Mouse (Mus musculus): Measurements from ENCODE around the gene Spock3. TPM values are rescaled to one million over a fixed set of nuclear protein-coding genes. Genes with fewer than 3 reads are reported as not detected.

The Spock3 gene
- polyA plus RNA-seq (2014; fragmentation: Nextera tagmentation; extraction: Ambion mirVana), result 16.7 and 19.7 TPM in 2 replicates

GRCm38 (mm10) chr8:62950709-62951108, at the start of gene Spock3:
Gene Spock3, plus strand, starts transcription at chr8:62951009.
- H3K4me1 ChIP-seq (ENCODE audit: control insufficient read depth, insufficient read depth, low read length), result 0 out of 2 replicates have a peak, but pooled peaks cover 2% of the 10 kb centered on the region
- H3K4me3 ChIP-seq (ENCODE audit: low read depth, low read length), result peak within 1 kb of the TSS; percentile 55
- WGBS, result 33% methylated on average over 2 of the region's 2 CpGs

GRCm38 (mm10) chr8:62951173-62952134, 645 bp downstream of the Spock3 start:
- Histone ChIP-seq H3K4me1 (ENCODE audit: control insufficient read depth, insufficient read depth, low read length) (0 out of 2 replicates have a peak, but pooled peaks cover 2% of the 10 kb centered on the region), H3K27me3 (ENCODE audit: control insufficient read depth, insufficient read depth, low read length) (no peaks in the 10 kb centered on the region), H3K4me3 (ENCODE audit: low read depth, low read length) (peak overlapping the region; percentile 55), H3K27ac (ENCODE audit: low read length) (no peak overlapping the region), H3K9ac (replicated peaks; ENCODE audit: low read depth, low read length) (peak overlapping the region; percentile 36; the same call in 1 of the 2 replicates), H3K36me3 (ENCODE audit: control insufficient read depth, insufficient read depth, low read length) (no peaks in the 10 kb centered on the region), H3K4me2 (replicated peaks; ENCODE audit: low read depth, low read length) (peak overlapping the region; percentile 95), H3K9me3 (ENCODE audit: control insufficient read depth, low read depth, low read length) (no peaks in the 10 kb centered on the region)
- under 1% methylated on average over 43 of the region's 50 CpGs for WGBS
- peak; percentile 89 for ATAC-seq (ENCODE audit: insufficient number of reproducible peaks, insufficient read depth, low FRiP score, low read depth)

More at GRCm38 (mm10) chr8:62950709-62951108, at the start of gene Spock3:
- Histone ChIP-seq H3K36me3 (ENCODE audit: control insufficient read depth, insufficient read depth, low read length) (no peaks in the 10 kb centered on the region), H3K27me3 (ENCODE audit: control insufficient read depth, insufficient read depth, low read length) (no peaks in the 10 kb centered on the region), H3K9me3 (ENCODE audit: control insufficient read depth, low read depth, low read length) (no peaks in the 10 kb centered on the region), H3K9ac (replicated peaks; ENCODE audit: low read depth, low read length) (peak within 1 kb of the TSS; percentile 36; the same call in 1 of the 2 replicates), H3K27ac (ENCODE audit: low read length) (no peak within 1 kb of the TSS), H3K4me2 (replicated peaks; ENCODE audit: low read depth, low read length) (peak within 1 kb of the TSS; percentile 95)
- no peak for ATAC-seq (ENCODE audit: insufficient number of reproducible peaks, insufficient read depth, low FRiP score, low read depth)

GRCm38 (mm10) chr8:62952481-62952880, 1.7 kb downstream of the Spock3 start:
- WGBS, result 13% methylated on average over 3 of the region's 3 CpGs
- Histone ChIP-seq H3K4me2 (replicated peaks; ENCODE audit: low read depth, low read length) (peak overlapping the region; percentile 95), H3K9me3 (ENCODE audit: control insufficient read depth, low read depth, low read length) (no peaks in the 10 kb centered on the region), H3K36me3 (ENCODE audit: control insufficient read depth, insufficient read depth, low read length) (no peaks in the 10 kb centered on the region), H3K27ac (ENCODE audit: low read length) (no peak overlapping the region), H3K4me1 (ENCODE audit: control insufficient read depth, insufficient read depth, low read length) (0 out of 2 replicates have a peak, but pooled peaks cover 2% of the 10 kb centered on the region), H3K9ac (replicated peaks; ENCODE audit: low read depth, low read length) (no peak overlapping the region), H3K4me3 (ENCODE audit: low read depth, low read length) (peak overlapping the region; percentile 55; the same call in 1 of the 2 replicates), H3K27me3 (ENCODE audit: control insufficient read depth, insufficient read depth, low read length) (no peaks in the 10 kb centered on the region)
- no peak for ATAC-seq (ENCODE audit: insufficient number of reproducible peaks, insufficient read depth, low FRiP score, low read depth)

- Histone ChIP-seq H3K27ac (ENCODE audit: low read length) (no peak overlapping the region), H3K27me3 (ENCODE audit: control insufficient read depth, insufficient read depth, low read length) (no peaks in the 10 kb centered on the region), H3K4me2 (replicated peaks; ENCODE audit: low read depth, low read length) (no peak overlapping the region), H3K4me1 (ENCODE audit: control insufficient read depth, insufficient read depth, low read length) (no peaks in the 10 kb centered on the region), H3K9me3 (ENCODE audit: control insufficient read depth, low read depth, low read length) (no peaks in the 10 kb centered on the region), H3K36me3 (ENCODE audit: control insufficient read depth, insufficient read depth, low read length) (no peaks in the 10 kb centered on the region), H3K9ac (replicated peaks; ENCODE audit: low read depth, low read length) (no peak overlapping the region), H3K4me3 (ENCODE audit: low read depth, low read length) (no peak overlapping the region)
- no peak for ATAC-seq (ENCODE audit: insufficient number of reproducible peaks, insufficient read depth, low FRiP score, low read depth)
- 72% methylated on average over 3 of the region's 3 CpGs for WGBS
These were observed 11.8 kb downstream of the Spock3 start for GRCm38 (mm10) chr8:62962608-62963007.

- Histone ChIP-seq H3K27ac (ENCODE audit: low read length) (no peak overlapping the region), H3K27me3 (ENCODE audit: control insufficient read depth, insufficient read depth, low read length) (no peaks in the 10 kb centered on the region), H3K9ac (replicated peaks; ENCODE audit: low read depth, low read length) (no peak overlapping the region), H3K4me2 (replicated peaks; ENCODE audit: low read depth, low read length) (no peak overlapping the region), H3K9me3 (ENCODE audit: control insufficient read depth, low read depth, low read length) (no peaks in the 10 kb centered on the region), H3K36me3 (ENCODE audit: control insufficient read depth, insufficient read depth, low read length) (no peaks in the 10 kb centered on the region), H3K4me3 (ENCODE audit: low read depth, low read length) (no peak overlapping the region), H3K4me1 (ENCODE audit: control insufficient read depth, insufficient read depth, low read length) (no peaks in the 10 kb centered on the region)
- 64% methylated on average over 2 of the region's 2 CpGs for WGBS
- ATAC-seq (ENCODE audit: insufficient number of reproducible peaks, insufficient read depth, low FRiP score, low read depth), result no peak
These were observed 19.1 kb downstream of the Spock3 start for GRCm38 (mm10) chr8:62969802-62970372.

- H3K4me1 ChIP-seq (ENCODE audit: control insufficient read depth, insufficient read depth, low read length), result no peaks in the 10 kb centered on the region
- H3K36me3 ChIP-seq (ENCODE audit: control insufficient read depth, insufficient read depth, low read length), result no peaks in the 10 kb centered on the region
- H3K4me3 ChIP-seq (ENCODE audit: low read depth, low read length), result no peak overlapping the region
- no peak for ATAC-seq (ENCODE audit: insufficient number of reproducible peaks, insufficient read depth, low FRiP score, low read depth)
- WGBS, result 80% methylated on average over 3 of the region's 3 CpGs
- no peaks in the 10 kb centered on the region for H3K9me3 ChIP-seq (ENCODE audit: control insufficient read depth, low read depth, low read length)
- no peak overlapping the region for H3K9ac ChIP-seq (replicated peaks; ENCODE audit: low read depth, low read length)
- H3K27ac ChIP-seq (ENCODE audit: low read length), result no peak overlapping the region
- H3K27me3 ChIP-seq (ENCODE audit: control insufficient read depth, insufficient read depth, low read length), result no peaks in the 10 kb centered on the region
- H3K4me2 ChIP-seq (replicated peaks; ENCODE audit: low read depth, low read length), result no peak overlapping the region
These were observed 138.2 kb downstream of the Spock3 start for GRCm38 (mm10) chr8:63088984-63089383.

GRCm38 (mm10) chr8:63098200-63098599, 147.4 kb downstream of the Spock3 start:
- Histone ChIP-seq H3K4me2 (replicated peaks; ENCODE audit: low read depth, low read length) (no peak overlapping the region), H3K36me3 (ENCODE audit: control insufficient read depth, insufficient read depth, low read length) (no peaks in the 10 kb centered on the region), H3K9me3 (ENCODE audit: control insufficient read depth, low read depth, low read length) (no peaks in the 10 kb centered on the region), H3K4me1 (ENCODE audit: control insufficient read depth, insufficient read depth, low read length) (no peaks in the 10 kb centered on the region), H3K27me3 (ENCODE audit: control insufficient read depth, insufficient read depth, low read length) (no peaks in the 10 kb centered on the region), H3K27ac (ENCODE audit: low read length) (no peak overlapping the region), H3K9ac (replicated peaks; ENCODE audit: low read depth, low read length) (no peak overlapping the region), H3K4me3 (ENCODE audit: low read depth, low read length) (no peak overlapping the region)
- 75% methylated on average over 2 of the region's 2 CpGs for WGBS
- no peak for ATAC-seq (ENCODE audit: insufficient number of reproducible peaks, insufficient read depth, low FRiP score, low read depth)

- Histone ChIP-seq H3K4me1 (ENCODE audit: control insufficient read depth, insufficient read depth, low read length) (no peaks in the 10 kb centered on the region), H3K9me3 (ENCODE audit: control insufficient read depth, low read depth, low read length) (no peaks in the 10 kb centered on the region), H3K36me3 (ENCODE audit: control insufficient read depth, insufficient read depth, low read length) (no peaks in the 10 kb centered on the region), H3K4me2 (replicated peaks; ENCODE audit: low read depth, low read length) (no peak overlapping the region), H3K27me3 (ENCODE audit: control insufficient read depth, insufficient read depth, low read length) (no peaks in the 10 kb centered on the region), H3K27ac (ENCODE audit: low read length) (no peak overlapping the region), H3K9ac (replicated peaks; ENCODE audit: low read depth, low read length) (no peak overlapping the region), H3K4me3 (ENCODE audit: low read depth, low read length) (no peak overlapping the region)
- ATAC-seq (ENCODE audit: insufficient number of reproducible peaks, insufficient read depth, low FRiP score, low read depth), result no peak
- 66% methylated on average over 1 of the region's 1 CpGs for WGBS
These were observed 159.0 kb downstream of the Spock3 start for GRCm38 (mm10) chr8:63109761-63110160.
